Mouse (Mus musculus) small intestine, adult 2 months (tissue): ENCODE data around the gene Rhox1. TPM values are rescaled to one million over a fixed set of nuclear protein-coding genes. Genes with fewer than 3 reads are reported as not detected.
A peak's percentile ranks its signal among the peaks of the same experiment; 100 is the strongest.
"Not testable (repeated sequence)": the region's sequence is repeated elsewhere in the genome, so short reads cannot be mapped to it uniquely, and the experiment has no call there.

Source experiments
- H3K27ac ChIP-seq: fragments of 200-500 bp; 2 replicates; pipeline ENCODE4 v1.5.1; 2012; ENCODE audit warnings: low read depth, low read length, control low read depth, inconsistent platforms; ENCODE audit not compliant: insufficient read depth
- H3K27me3 ChIP-seq: fragments of 200-500 bp; 2 replicates; pipeline ENCODE4 v1.6.1; 2012; ENCODE audit warnings: mild to moderate bottlenecking, moderate library complexity, low read length, inconsistent platforms; ENCODE audit not compliant: control insufficient read depth, insufficient read depth
- H3K36me3 ChIP-seq: fragments of 200-500 bp; 2 replicates; pipeline ENCODE4 v1.6.1; 2012; ENCODE audit warnings: mild to moderate bottlenecking, low read length, control low read depth, inconsistent platforms; ENCODE audit not compliant: control insufficient read depth, insufficient read depth
- H3K4me1 ChIP-seq: fragments of 200-500 bp; 2 replicates; pipeline ENCODE4 v1.6.1; 2012; ENCODE audit warnings: low read length, inconsistent platforms, mixed read lengths; ENCODE audit not compliant: control insufficient read depth, insufficient read depth, insufficient read length
- H3K4me3 ChIP-seq: fragments of 200-500 bp; 2 replicates; pipeline ENCODE4 v1.5.1; 2012; ENCODE audit warnings: low read depth, mild to moderate bottlenecking, control low read depth, inconsistent platforms, low read length, moderate library complexity
- CTCF ChIP-seq: fragments of 200-500 bp; IDR thresholded peaks from 2 replicates; pipeline ENCODE4 v1.5.1; 2012; ENCODE audit warnings: low read depth, mild to moderate bottlenecking, control low read depth, inconsistent platforms, low read length, moderate library complexity, mixed read lengths; ENCODE audit not compliant: insufficient replicate concordance, insufficient read length; ENCODE audit errors: extremely low read depth
- POLR2A ChIP-seq: fragments of 200-500 bp; IDR thresholded peaks from 2 replicates; pipeline ENCODE4 v1.6.1; 2012; ENCODE audit warnings: low read depth, mild to moderate bottlenecking, control low read depth, inconsistent platforms, low read length, moderate library complexity
- WGBS: fragments of 180-500 bp; shearing (Covaris S2); methylation state at CpG from one replicate; pipeline ENCODE4 v1.1.7; 2018; 5-methylcytosine and 5-hydroxymethylcytosine counted together
- polyA plus RNA-seq: library from polyadenylated mRNA; depleted of rRNA; stranded (reverse); fragments of >200 nt; gene quantifications from 2 replicates; pipeline ENCODE4 v1.2.3, GENCODE M21; 2012; rRNA removed

Rhox1 gene
- polyA plus RNA-seq = not detected in 2 replicates

GRCm38 (mm10) chrX:37222158-37222557 is at the start of gene Rhox1:
Gene Rhox1 (minus strand): TSS chrX:37222258.
- not testable (repeated sequence) for H3K36me3 ChIP-seq, H3K27me3 ChIP-seq, H3K27ac ChIP-seq, H3K4me3 ChIP-seq, H3K4me1 ChIP-seq
- 61% methylated on average over 1 of the region's 1 CpGs for WGBS

- not testable (repeated sequence) for H3K27ac ChIP-seq, H3K27me3 ChIP-seq, H3K4me1 ChIP-seq, H3K4me3 ChIP-seq, H3K36me3 ChIP-seq
- WGBS = 93% methylated on average over 11 of the region's 19 CpGs
These were observed 43.0 kb upstream of the Rhox1 start, which contains the start of gene Rhox4a for GRCm38 (mm10) chrX:37265038-37265437. Gene Rhox4a (plus strand): TSS chrX:37265338.

- H3K4me1 ChIP-seq, H3K27ac ChIP-seq, H3K4me3 ChIP-seq, H3K27me3 ChIP-seq, H3K36me3 ChIP-seq: not testable (repeated sequence)
- 83% methylated on average over 1 of the region's 3 CpGs for WGBS
These were observed 27.6 kb upstream of the Rhox1 start, which contains the start of gene Rhox3a for GRCm38 (mm10) chrX:37249619-37250018. Gene Rhox3a (plus strand): TSS chrX:37249919.

GRCm38 (mm10) chrX:37244676-37245075 is 22.6 kb upstream of the Rhox1 start, which contains the start of gene Rhox2a:
Gene Rhox2a (plus strand): TSS chrX:37244976.
- H3K36me3 ChIP-seq, H3K27ac ChIP-seq, H3K27me3 ChIP-seq, H3K4me3 ChIP-seq, H3K4me1 ChIP-seq: not testable (repeated sequence)
- WGBS = 100% methylated on average over 2 of the region's 9 CpGs

GRCm38 (mm10) chrX:37210941-37211340 is 11.1 kb downstream of the Rhox1 start, which contains the start of gene Gm9:
Gene Gm9 (minus strand): TSS chrX:37211041.
- 88% methylated on average over 10 of the region's 10 CpGs for WGBS
- no peaks in the 10 kb centered on the region for H3K27me3 ChIP-seq
- H3K27ac ChIP-seq = no peak within 1 kb of the TSS
- H3K4me1 ChIP-seq = no peaks in the 10 kb centered on the region
- TF ChIP-seq CTCF = no peak
- TF ChIP-seq POLR2A = no peak
- no peak within 1 kb of the TSS for H3K4me3 ChIP-seq
- no peaks in the 10 kb centered on the region for H3K36me3 ChIP-seq

- WGBS = 49% methylated on average over 8 of the region's 8 CpGs
- no peaks in the 10 kb centered on the region for H3K27me3 ChIP-seq
- no peak overlapping the region for H3K4me3 ChIP-seq
- no peaks in the 10 kb centered on the region for H3K36me3 ChIP-seq
- 0 out of 2 replicates have a peak, but pooled peaks cover 2% of the 10 kb centered on the region for H3K4me1 ChIP-seq
- TF ChIP-seq POLR2A (no peak), CTCF (no peak)
- H3K27ac ChIP-seq = no peak overlapping the region
These were observed 23.4 kb downstream of the Rhox1 start for GRCm38 (mm10) chrX:37198676-37199075.

- H3K36me3 ChIP-seq = 0 out of 2 replicates have a peak, but pooled peaks cover 2% of the 10 kb centered on the region
- TF ChIP-seq POLR2A (no peak), CTCF (no peak)
- H3K27ac ChIP-seq = no peak overlapping the region
- H3K4me1 ChIP-seq = no peaks in the 10 kb centered on the region
- peak overlapping the region; percentile 99 for H3K4me3 ChIP-seq
- no peaks in the 10 kb centered on the region for H3K27me3 ChIP-seq
- 20% methylated on average over 28 of the region's 28 CpGs for WGBS
These were observed 30.2 kb downstream of the Rhox1 start for GRCm38 (mm10) chrX:37191744-37192379.
